In genomic region chr9:42158652-42159051, GRCm38 (mm10) we compare ENCODE assay signal across 18 mouse cellular contexts. TPM values are rescaled to one million over a fixed set of nuclear protein-coding genes. Genes with fewer than 3 reads are reported as not detected.
DNase-seq lines count a peak whose midpoint lies in the region; ATAC-seq and TF ChIP-seq lines count a peak whose summit lies in the region.
"Had no signal": no experiment of that assay in that cellular context is flagged by ENCODE, and none has a peak within 500 bp of the region (broad histone marks: within the 10 kb centered on the region; RNA-seq: fewer than 3 reads in every experiment).

No protein-coding gene starts in this region.

- no peak overlapping the region for H3K27ac ChIP-seq in stomach, postnatal 0 days (replicated peaks)
- H3K27ac ChIP-seq: hindbrain, embryonic 14.5 days; midbrain, embryonic 12.5 days had no signal

- no peak overlapping the region for H3K4me3 ChIP-seq in stomach, postnatal 0 days (ENCODE audit: low read depth, low read length)
- H3K4me3 ChIP-seq: midbrain, embryonic 12.5 days; myocyte had no signal

- no peaks in the 10 kb centered on the region for H3K9me3 ChIP-seq in stomach, postnatal 0 days (ENCODE audit: control insufficient read depth, low read length)
- H3K9me3 ChIP-seq: midbrain, embryonic 12.5 days had no signal

- H3K9ac ChIP-seq in stomach, postnatal 0 days (ENCODE audit: low read length), result no peak overlapping the region
- H3K9ac ChIP-seq: hindbrain, embryonic 14.5 days; midbrain, embryonic 12.5 days had no signal

- TF ChIP-seq CTCF in stomach, postnatal 0 days (IDR thresholded peaks at IDR 0.05; ENCODE audit: low read depth), result no peak

- no peak for DNase-seq in frontal cortex, postnatal 10 days (ENCODE audit: low spot score in 2 of 2)
- peak; percentile 9 for DNase-seq in thymus, postnatal 14 days
- DNase-seq in cerebellum, postnatal 4 days (ENCODE audit: low spot score in 2 of 2), result no peak
- DNase-seq in adrenal gland, adult 8-10 months, result no peak
- DNase-seq in stomach, postnatal 0 days (ENCODE audit: low spot score), result no peak
- DNase-seq: cerebellum, adult 11 months; cerebellum, postnatal 14 days; heart, postnatal 10 days; kidney, adult 18-20 months; kidney, postnatal 36 days; spleen, adult 18-20 months had no signal

- ATAC-seq in frontal cortex, adult (ENCODE audit: low TSS enrichment), result 0 out of 2 replicates have a peak, but pooled peaks have one; percentile 6
- peak; percentile 86 for ATAC-seq in activated CD4-positive, CD25-positive, alpha-beta regulatory T cell, adult 4 months
- peak; percentile 99 for ATAC-seq in megakaryocyte progenitor cell, adult 5-6 weeks (replicated peaks; ENCODE audit: poor library complexity)
- no peak for ATAC-seq in stomach, postnatal 0 days (ENCODE audit: low FRiP score, low TSS enrichment)
- ATAC-seq: forebrain, embryonic 14.5 days had no signal

- WGBS in stomach, postnatal 0 days, result 60% methylated on average over 5 of the region's 5 CpGs

- H3K36me3 ChIP-seq in stomach, postnatal 0 days (ENCODE audit: control insufficient read depth, insufficient read depth, low read length), result no peaks in the 10 kb centered on the region
- H3K36me3 ChIP-seq: midbrain, embryonic 12.5 days had no signal

- no peaks in the 10 kb centered on the region for H3K4me1 ChIP-seq in stomach, postnatal 0 days (replicated peaks; ENCODE audit: control insufficient read depth, insufficient read depth)
- H3K4me1 ChIP-seq: midbrain, embryonic 12.5 days had no signal

- no peak overlapping the region for H3K4me2 ChIP-seq in stomach, postnatal 0 days (replicated peaks; ENCODE audit: low read depth)
- H3K4me2 ChIP-seq: hindbrain, embryonic 14.5 days; midbrain, embryonic 12.5 days had no signal

- H3K27me3 ChIP-seq in stomach, postnatal 0 days (ENCODE audit: control insufficient read depth, insufficient read depth, low read length), result no peaks in the 10 kb centered on the region
- H3K27me3 ChIP-seq: midbrain, embryonic 12.5 days had no signal

- TF ChIP-seq EP300 in stomach, postnatal 0 days (optimal IDR thresholded peaks at IDR 0.05), result no peak

RNA-seq across cellular contexts. Expression of gene Sorl1, which starts 34.6 kb away (rescaled TPM):
- polyA plus RNA-seq in activated CD4-positive, CD25-positive, alpha-beta regulatory T cell, adult 4 months (2017; shearing (Covaris generic)), result 10 to 100 TPM; 25.1 to 39.4 TPM
- total RNA-seq in megakaryocyte progenitor cell, adult 5-6 weeks (2015), result 26.8 and 29.4 TPM in 2 replicates
- total RNA-seq in megakaryocyte progenitor cell, adult 5-6 weeks (2017), result 23.9 and 29.4 TPM in 2 replicates
- total RNA-seq in adrenal gland, adult 8-10 months (2022), result 10 to 100 TPM; 14.1 to 41.2 (median 31.8) TPM
- polyA plus RNA-seq in stomach, postnatal 0 days (2015; fragmentation: Nextera tagmentation; extraction: Ambion mirVana), result 7.1 and 8.8 TPM in 2 replicates
